Mouse (Mus musculus) layer of hippocampus, adult 6 months (tissue): ENCODE results near the gene Olfr308. TPM values are rescaled to one million over a fixed set of nuclear protein-coding genes. Genes with fewer than 3 reads are reported as not detected.

ENCODE experiments used
- long read RNA-seq, 2 experiments: library from polyadenylated mRNA; unstranded; transcript quantifications; one replicate each; pipeline ENCODE4 v2.0.0; 2019 to 2020
- microRNA-seq: library from miRNA; unstranded; fragments of <30 nt; microRNA quantifications from one replicate; pipeline ENCODE4 v1.2.0, GENCODE M21; 2020
- polyA plus RNA-seq: library from polyadenylated mRNA; unstranded; fragments of <200 nt; fragmentation: Nextera tagmentation; gene quantifications from 2 replicates; pipeline ENCODE4 v1.2.3, GENCODE M21; 2021

The Olfr308 gene
- polyA plus RNA-seq = not detected in 2 replicates
- long read RNA-seq, experiment 1 = 0 reads
- long read RNA-seq, experiment 2 = 0 reads

GRCm38 (mm10) chr7:86325530-86325929 is at the start of gene Olfr308:
Gene Olfr308 (minus strand): TSS chr7:86325630.

GRCm38 (mm10) chr7:86366828-86367227 is 41.4 kb upstream of the Olfr308 start, which contains the start of gene Olfr305:
Gene Olfr305 (minus strand): TSS chr7:86366928.

GRCm38 (mm10) chr7:86337486-86337885 is 12.1 kb upstream of the Olfr308 start, which contains the start of gene Olfr307:
Gene Olfr307 (minus strand): TSS chr7:86337586.

GRCm38 (mm10) chr7:86313608-86314007 is 11.8 kb downstream of the Olfr308 start, which contains the start of gene Olfr309:
Gene Olfr309 (minus strand): TSS chr7:86313708.

GRCm38 (mm10) chr7:86277072-86277471 is 48.4 kb downstream of the Olfr308 start, which contains the start of gene Olfr310:
Gene Olfr310 (minus strand): TSS chr7:86277172.

Small RNA genes within 50 kb of the gene (microRNA-seq; reads per million reads assigned to microRNA genes)
- not detected for gene Gm23192

Other genes with a start within 250 kb of the Olfr308 start
- not detected in 2 replicates for gene Vmn2r75, start 153.9 kb downstream of the Olfr308 start, polyA plus RNA-seq
- gene Vmn2r76, start 79.3 kb downstream of the Olfr308 start, polyA plus RNA-seq = not detected in 2 replicates
- not detected in 2 replicates for gene Olfr310, start 48.5 kb downstream of the Olfr308 start, polyA plus RNA-seq
- not detected in 2 replicates for gene Olfr309, start 11.9 kb downstream of the Olfr308 start, polyA plus RNA-seq
- not detected in 2 replicates for gene Olfr307, start 12.0 kb upstream of the Olfr308 start, polyA plus RNA-seq
- not detected in 2 replicates for gene Olfr305, start 41.3 kb upstream of the Olfr308 start, polyA plus RNA-seq
- gene Olfr304, start 61.0 kb upstream of the Olfr308 start, polyA plus RNA-seq = not detected in 2 replicates
- not detected in 2 replicates for gene Olfr303, start 72.2 kb upstream of the Olfr308 start, polyA plus RNA-seq
- gene Olfr301, start 78.2 kb upstream of the Olfr308 start, polyA plus RNA-seq = not detected in 2 replicates
- not detected in 2 replicates for gene Olfr299, start 134.3 kb upstream of the Olfr308 start, polyA plus RNA-seq
- gene Olfr298, start 166.9 kb upstream of the Olfr308 start, polyA plus RNA-seq = not detected in 2 replicates
- not detected in 2 replicates for gene Olfr297, start 194.3 kb upstream of the Olfr308 start, polyA plus RNA-seq